Mouse (Mus musculus) neural tube, embryonic 13.5 days (tissue): ENCODE measurements at regions not wholly inside any gene's neighbourhood (a gene's known extent, or its start where the extent isn't known, plus 50 kb on each side); places are given as distances from the start of the nearest gene placed in this dataset.
A peak's percentile ranks its signal among the peaks of the same experiment; 100 is the strongest.

Experiments
- ATAC-seq: fragments of 200-750 bp; cut with Nextera tagmentation; 2 replicates; pipeline ENCODE4 v1.8.0; 2017; ENCODE audit warnings: low read depth, mild to moderate bottlenecking, moderate TSS enrichment, moderate library complexity
- H3K27ac ChIP-seq: fragments of 300-500 bp; sonication (generic); replicated peaks from 2 replicates; pipeline ENCODE4 v1.5.1; 2015; ENCODE audit warnings: moderate library complexity, mild to moderate bottlenecking, inconsistent platforms
- H3K27me3 ChIP-seq: fragments of 300-500 bp; sonication (generic); 2 replicates; pipeline ENCODE4 v1.6.1; 2015; ENCODE audit warnings: mild to moderate bottlenecking, inconsistent platforms
- H3K36me3 ChIP-seq: fragments of 300-500 bp; sonication (generic); 2 replicates; pipeline ENCODE4 v1.6.1; 2015; ENCODE audit warnings: mild to moderate bottlenecking, inconsistent platforms
- H3K4me1 ChIP-seq: fragments of 300-500 bp; sonication (generic); replicated peaks from 2 replicates; pipeline ENCODE4 v1.6.1; 2015; ENCODE audit warnings: inconsistent platforms
- H3K4me2 ChIP-seq: fragments of 300-500 bp; sonication (generic); 2 replicates; pipeline ENCODE4 v1.6.1; 2015; ENCODE audit warnings: inconsistent platforms, mild to moderate bottlenecking, moderate library complexity
- H3K4me3 ChIP-seq: fragments of 300-500 bp; sonication (generic); 2 replicates; pipeline ENCODE4 v1.5.1; 2015; ENCODE audit warnings: mild to moderate bottlenecking, inconsistent platforms
- H3K9ac ChIP-seq: fragments of 300-500 bp; sonication (generic); 2 replicates; pipeline ENCODE4 v1.6.1; 2015; ENCODE audit warnings: moderate library complexity, mild to moderate bottlenecking, inconsistent platforms
- H3K9me3 ChIP-seq: fragments of 300-500 bp; sonication (generic); 2 replicates; pipeline ENCODE4 v1.6.1; 2016; ENCODE audit warnings: inconsistent platforms
- WGBS: fragments of 180-500 bp; shearing (Covaris S2); methylation state at CpG from one replicate; pipeline ENCODE4 v1.1.7; 2015; 5-methylcytosine and 5-hydroxymethylcytosine counted together

DNA sequence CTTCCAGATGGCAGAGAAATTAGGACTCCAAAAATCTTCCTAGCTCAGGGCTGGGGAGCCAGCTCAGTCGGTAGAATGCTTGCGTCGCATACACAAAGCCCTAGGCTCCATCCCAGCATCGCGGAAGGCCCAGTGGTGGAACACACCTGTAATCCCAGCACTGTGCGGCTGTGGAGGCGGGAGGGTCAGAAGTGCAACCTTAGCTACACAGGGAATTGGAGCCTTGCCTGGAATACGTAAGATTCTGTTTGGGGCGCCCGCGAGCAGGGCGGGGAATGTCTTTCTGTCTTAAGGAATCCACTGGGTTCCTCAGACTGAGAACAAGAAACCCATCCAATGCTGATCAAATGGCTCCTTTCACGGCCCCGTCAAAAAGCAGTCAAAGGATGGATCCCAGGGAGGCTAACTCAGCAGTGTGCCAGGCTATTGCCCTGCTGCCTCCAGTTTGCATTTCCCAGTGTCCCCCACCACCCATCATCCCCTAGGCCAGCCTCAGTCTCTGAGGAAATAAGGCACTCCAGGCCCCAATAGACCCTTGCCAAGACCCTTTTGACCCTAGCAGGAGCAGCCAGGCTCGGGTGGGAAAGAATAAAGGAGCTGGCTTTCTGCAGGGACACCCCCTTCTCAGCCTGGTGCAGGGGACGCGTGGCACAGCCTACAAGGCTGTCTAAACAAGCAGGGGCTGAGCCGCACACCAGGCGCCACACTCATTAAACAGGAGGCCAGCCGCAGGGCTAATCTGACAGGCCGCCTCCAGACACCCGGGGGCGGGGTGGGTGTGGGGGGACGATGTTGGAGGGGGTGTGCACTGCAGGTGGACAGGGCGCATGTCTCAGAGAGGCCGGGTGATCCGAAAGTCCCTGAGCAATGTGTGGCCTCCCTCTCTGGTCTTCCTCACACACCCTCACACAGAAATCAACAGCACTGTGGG is 407.1 kb downstream of the H2al1j start:
- Histone ChIP-seq H3K9ac (no peak overlapping the region), H3K4me1 (peaks cover 15% of the 10 kb centered on the region), H3K27me3 (peaks cover 31% of the 10 kb centered on the region), H3K27ac (peak overlapping the region; percentile 68), H3K9me3 (no peaks in the 10 kb centered on the region), H3K4me2 (no peak overlapping the region), H3K36me3 (no peaks in the 10 kb centered on the region), H3K4me3 (no peak overlapping the region)
- peak; percentile 71; the same call in 1 of the 2 replicates for ATAC-seq
- 27% methylated on average over 27 of the region's 27 CpGs for WGBS

DNA sequence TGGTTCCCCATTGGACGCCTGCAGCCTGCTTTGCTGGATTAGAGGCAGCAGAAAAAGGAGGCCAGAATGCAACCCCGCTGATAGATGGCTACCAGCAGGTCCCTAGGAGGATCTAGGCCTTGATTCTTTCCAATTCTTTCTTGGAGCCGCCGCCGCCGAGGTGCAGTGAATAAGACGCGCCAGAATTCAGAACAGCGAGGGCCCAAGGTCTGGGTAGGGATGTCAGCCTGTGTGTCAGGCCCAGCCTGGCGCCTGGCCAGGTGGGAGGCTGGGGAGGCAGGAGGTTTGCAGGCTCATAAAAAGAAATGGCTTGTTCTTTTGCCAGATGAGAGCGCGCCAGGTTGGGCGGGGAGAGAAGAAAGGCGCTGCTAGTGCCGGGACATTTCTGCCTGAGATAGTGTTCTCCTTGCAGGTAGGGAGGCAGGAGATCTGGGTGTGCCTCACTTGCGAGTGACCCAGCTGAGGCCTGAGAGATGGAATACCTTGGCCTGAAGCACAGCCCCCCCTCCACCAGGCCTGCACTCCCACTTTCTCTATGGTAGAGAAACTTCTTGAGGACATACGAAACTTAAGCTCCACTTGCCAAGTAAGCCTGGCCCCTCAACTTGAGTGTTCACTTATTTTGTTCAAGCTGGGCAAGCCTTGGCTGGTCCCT is 408.0 kb downstream of the H2al1j start:
- Histone ChIP-seq H3K4me3 (no peak overlapping the region), H3K4me2 (no peak overlapping the region), H3K9me3 (no peaks in the 10 kb centered on the region), H3K27ac (peak overlapping the region; percentile 68), H3K27me3 (peaks cover 31% of the 10 kb centered on the region), H3K36me3 (no peaks in the 10 kb centered on the region), H3K4me1 (peaks cover 15% of the 10 kb centered on the region), H3K9ac (no peak overlapping the region)
- 31% methylated on average over 17 of the region's 17 CpGs for WGBS
- peak; percentile 73; the same call in 1 of the 2 replicates for ATAC-seq

DNA sequence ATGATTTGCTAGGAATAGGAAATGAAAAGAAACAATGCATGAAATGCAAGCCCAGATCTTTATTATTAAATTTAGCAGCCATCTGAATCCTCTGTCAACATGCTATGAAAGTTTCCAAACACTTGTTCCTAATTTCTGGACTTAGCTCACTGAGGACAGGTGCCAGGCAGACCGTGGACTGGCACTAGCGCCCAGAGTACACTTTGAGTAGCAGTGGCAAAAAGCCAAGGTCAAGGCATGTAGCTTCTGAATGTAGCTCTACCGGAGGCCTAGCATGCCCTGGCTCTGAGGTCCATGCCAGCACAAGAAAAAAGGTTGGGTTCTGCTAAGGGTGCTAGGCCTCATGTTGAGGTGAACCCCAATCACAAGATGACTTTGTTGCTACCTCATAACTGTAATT is 408.9 kb downstream of the H2al1j start:
- WGBS, result 83% methylated on average over 3 of the region's 3 CpGs
- Histone ChIP-seq H3K4me3 (no peak overlapping the region), H3K27ac (no peak overlapping the region), H3K4me1 (peaks cover 15% of the 10 kb centered on the region), H3K27me3 (peaks cover 31% of the 10 kb centered on the region), H3K4me2 (no peak overlapping the region), H3K36me3 (no peaks in the 10 kb centered on the region), H3K9me3 (no peaks in the 10 kb centered on the region), H3K9ac (no peak overlapping the region)
- ATAC-seq, result no peak

DNA sequence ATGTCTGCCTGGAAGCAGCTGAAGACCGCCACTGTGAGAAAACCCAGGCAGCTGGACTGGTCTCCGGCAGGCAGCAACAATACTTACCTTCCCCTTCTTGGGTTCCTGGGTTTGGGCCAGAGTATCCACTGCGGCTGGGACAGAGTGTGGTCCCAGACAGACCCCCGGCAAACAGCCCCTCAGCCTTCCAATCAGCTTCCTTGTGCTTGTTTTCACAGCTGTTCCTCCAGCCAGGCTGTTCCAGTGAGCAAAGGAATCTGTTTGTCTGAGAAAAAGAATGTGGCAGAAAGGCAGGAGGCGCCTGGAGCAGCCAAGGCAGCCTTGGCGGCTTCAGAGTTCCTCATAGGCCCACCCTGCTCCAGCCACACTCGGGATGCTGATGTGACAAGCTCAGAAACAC is 411.9 kb downstream of the H2al1j start:
- peaks cover 21% of the 10 kb centered on the region for H3K27me3 ChIP-seq
- peaks cover 11% of the 10 kb centered on the region for H3K4me1 ChIP-seq
- H3K36me3 ChIP-seq, result no peaks in the 10 kb centered on the region
- no peaks in the 10 kb centered on the region for H3K9me3 ChIP-seq
- H3K27ac ChIP-seq, result no peak overlapping the region; the same call in 1 of the 2 replicates
- no peak overlapping the region for H3K9ac ChIP-seq
- H3K4me2 ChIP-seq, result no peak overlapping the region
- no peak overlapping the region for H3K4me3 ChIP-seq
- no peak for ATAC-seq
- WGBS, result 64% methylated on average over 7 of the region's 7 CpGs

DNA sequence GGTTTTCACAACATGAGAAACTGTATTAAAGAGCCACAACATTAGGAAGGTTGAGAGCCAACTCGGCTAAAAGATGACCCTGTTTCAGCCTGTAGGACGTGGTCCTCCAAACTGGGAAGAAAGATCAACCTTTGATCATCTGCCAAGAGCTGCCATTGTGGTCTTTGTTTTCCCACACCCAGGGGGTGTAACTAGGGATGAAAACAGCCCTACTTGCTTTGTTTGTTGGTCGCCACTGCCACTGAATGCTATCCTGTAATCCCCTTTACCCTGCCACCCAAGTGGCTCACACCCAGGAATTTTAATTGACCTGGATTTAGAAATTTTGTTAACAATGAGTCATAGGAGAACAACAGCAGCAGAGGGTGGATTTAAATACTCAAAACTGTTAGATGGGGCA is 414.2 kb downstream of the Bcor start:
- Histone ChIP-seq H3K27ac (no peak overlapping the region), H3K4me3 (no peak overlapping the region), H3K9me3 (no peaks in the 10 kb centered on the region), H3K4me1 (no peaks in the 10 kb centered on the region), H3K27me3 (no peaks in the 10 kb centered on the region; the same call in 1 of the 2 replicates), H3K9ac (no peak overlapping the region), H3K4me2 (no peak overlapping the region), H3K36me3 (no peaks in the 10 kb centered on the region)
- WGBS, result 29% methylated on average over 3 of the region's 3 CpGs
- no peak for ATAC-seq

DNA sequence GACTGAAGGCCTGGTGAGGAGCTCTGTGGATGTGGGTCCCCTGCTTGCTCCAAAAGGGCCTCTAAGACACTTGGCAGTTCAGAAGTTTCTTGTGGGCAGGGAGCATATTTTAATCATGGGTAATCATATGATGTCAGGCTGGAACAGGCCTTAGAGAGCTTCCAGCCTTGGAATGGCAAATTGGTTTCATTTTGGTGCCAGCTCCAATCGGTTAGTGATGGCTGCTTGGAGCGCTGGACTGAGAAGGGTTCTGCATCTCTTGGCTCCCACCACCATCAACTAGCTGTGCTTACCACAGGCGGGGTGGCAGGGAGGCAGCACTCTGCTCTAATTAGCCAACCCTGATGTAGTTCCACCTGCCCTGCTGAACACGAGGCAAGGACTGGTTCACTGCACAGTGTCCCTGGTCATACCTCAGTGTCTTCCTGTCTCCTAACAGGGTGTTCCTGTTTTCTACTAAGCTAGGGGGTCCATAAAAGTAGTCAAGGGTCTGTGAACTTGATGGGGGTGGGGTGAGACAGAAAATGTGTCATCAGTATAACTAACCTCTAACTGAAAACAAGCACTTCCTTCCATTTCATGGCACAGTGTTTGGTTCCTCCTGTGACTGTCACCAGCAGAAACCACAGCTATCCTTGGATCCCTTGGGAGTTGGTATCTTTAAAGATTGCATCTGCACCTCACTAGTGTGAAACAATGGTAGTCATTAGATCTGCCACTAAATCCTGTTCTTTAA is 412.6 kb downstream of the Bcor start:
- Histone ChIP-seq H3K4me2 (no peak overlapping the region), H3K4me1 (no peaks in the 10 kb centered on the region), H3K27ac (no peak overlapping the region), H3K4me3 (no peak overlapping the region), H3K27me3 (no peaks in the 10 kb centered on the region; the same call in 1 of the 2 replicates), H3K9me3 (no peaks in the 10 kb centered on the region), H3K9ac (no peak overlapping the region), H3K36me3 (no peaks in the 10 kb centered on the region)
- ATAC-seq, result no peak
- WGBS, result 82% methylated on average over 4 of the region's 4 CpGs

DNA sequence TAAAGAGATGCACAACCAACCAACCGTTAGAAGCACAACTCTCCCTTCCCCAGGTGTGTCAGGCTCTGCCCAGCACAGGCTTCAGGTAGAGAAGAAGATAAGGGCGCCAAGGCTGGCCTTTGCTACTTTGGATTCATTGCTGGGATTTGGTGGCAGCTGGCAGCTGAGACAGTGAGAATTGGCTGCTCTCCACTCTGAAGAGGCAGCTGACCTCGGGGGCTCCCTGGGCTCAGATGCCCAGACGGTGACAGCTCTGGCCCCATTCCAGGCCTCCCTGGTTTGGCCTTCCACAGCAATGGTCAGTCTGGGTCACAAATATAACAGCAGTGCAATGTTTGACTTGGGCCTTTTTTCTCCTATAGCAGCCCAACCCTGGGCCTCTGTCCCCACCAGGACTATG is 411.9 kb downstream of the Bcor start:
- ATAC-seq, result no peak
- Histone ChIP-seq H3K27ac (no peak overlapping the region), H3K4me3 (no peak overlapping the region), H3K36me3 (no peaks in the 10 kb centered on the region), H3K9me3 (no peaks in the 10 kb centered on the region), H3K4me2 (no peak overlapping the region), H3K4me1 (peaks cover 2% of the 10 kb centered on the region; the same call in 1 of the 2 replicates), H3K27me3 (no peaks in the 10 kb centered on the region; the same call in 1 of the 2 replicates), H3K9ac (no peak overlapping the region)
- 58% methylated on average over 4 of the region's 4 CpGs for WGBS

DNA sequence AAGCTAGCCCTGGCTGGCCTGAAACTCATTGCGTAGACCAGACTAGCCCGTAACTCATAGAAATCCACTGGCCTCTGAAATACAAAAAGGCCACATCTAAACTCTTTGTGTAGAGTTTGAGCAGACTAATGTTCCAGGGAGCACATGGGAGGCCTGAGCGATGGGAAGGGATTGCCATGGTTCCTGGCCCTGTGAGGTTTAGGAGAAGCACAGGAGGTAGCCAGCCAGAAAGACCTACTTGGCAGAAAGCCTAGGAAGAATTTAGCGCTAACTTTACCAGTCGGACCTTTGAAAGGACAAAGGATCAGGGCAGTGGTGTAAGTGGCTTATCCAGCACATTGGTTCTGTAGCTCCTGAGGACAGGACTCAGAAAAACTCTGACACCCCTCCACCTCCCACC is 407.6 kb downstream of the Bcor start:
- 58% methylated on average over 5 of the region's 5 CpGs for WGBS
- no peaks in the 10 kb centered on the region for H3K36me3 ChIP-seq
- 0 out of 2 replicates have a peak overlapping the region, but pooled peaks have one; percentile 49 for H3K27ac ChIP-seq

DNA sequence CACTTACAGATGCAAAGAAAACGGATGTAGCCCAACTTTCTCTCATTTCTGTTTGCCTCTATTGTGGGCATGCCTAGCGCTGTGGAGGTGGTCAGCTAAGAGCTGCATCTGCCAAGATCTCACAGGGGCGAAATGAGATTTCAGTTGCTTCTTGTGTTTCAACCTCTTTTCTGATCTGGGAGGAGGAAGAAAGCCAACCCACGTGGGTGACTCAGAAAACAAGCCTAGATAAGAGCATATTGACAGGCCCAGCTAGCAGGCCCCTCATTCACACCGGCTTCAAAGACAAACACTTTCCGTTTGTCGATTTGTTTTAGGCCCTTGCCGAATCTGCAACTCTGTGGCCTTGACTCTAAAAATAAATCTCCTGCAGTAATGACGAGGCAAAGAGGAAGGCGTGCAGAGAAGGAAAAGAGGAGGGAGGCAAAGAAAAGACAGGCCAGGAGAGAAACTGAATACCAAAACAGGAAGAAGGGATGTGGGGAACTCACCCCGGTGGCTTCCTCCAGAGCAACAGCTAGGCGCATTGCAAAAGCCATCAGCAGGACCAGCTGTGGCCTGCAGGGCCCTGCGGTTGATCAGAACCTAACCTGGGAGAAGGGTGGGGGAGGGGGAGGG is 407.1 kb downstream of the Bcor start:
- H3K27ac ChIP-seq, result 0 out of 2 replicates have a peak overlapping the region, but pooled peaks have one; percentile 49
- no peak for ATAC-seq
- WGBS, result 31% methylated on average over 13 of the region's 13 CpGs

More for the DNA sequence above, 407.6 kb downstream of the Bcor start:
- H3K4me2 ChIP-seq, result no peak overlapping the region
- no peaks in the 10 kb centered on the region; the same call in 1 of the 2 replicates for H3K27me3 ChIP-seq
- no peak overlapping the region for H3K9ac ChIP-seq
- ATAC-seq, result peak; percentile 72
- no peak overlapping the region for H3K4me3 ChIP-seq
- H3K4me1 ChIP-seq, result peaks cover 4% of the 10 kb centered on the region; the same call in 1 of the 2 replicates
- no peaks in the 10 kb centered on the region for H3K9me3 ChIP-seq

DNA sequence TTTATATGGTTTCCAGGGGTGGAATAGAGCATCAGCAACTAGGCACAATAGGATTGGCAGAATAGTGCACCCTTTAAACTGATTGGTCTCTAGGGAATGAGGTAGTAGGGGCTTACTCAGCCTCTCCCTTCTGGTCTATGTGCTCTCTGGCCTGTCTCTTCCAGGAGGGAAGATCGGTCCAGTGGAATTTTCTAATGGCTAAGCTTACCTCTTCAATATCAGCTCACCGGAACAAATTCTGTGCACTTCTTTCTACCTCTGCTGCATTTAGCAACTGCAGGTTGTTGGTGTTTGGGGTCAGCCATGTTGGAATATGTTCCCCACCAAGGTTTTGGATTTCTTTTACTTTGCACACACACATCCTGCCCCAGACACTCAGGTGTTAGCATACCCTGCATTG is 405.1 kb downstream of the Bcor start:
- ATAC-seq, result no peak
- H3K27ac ChIP-seq, result no peak overlapping the region
- H3K4me3 ChIP-seq, result no peak overlapping the region
- 94% methylated on average over 2 of the region's 2 CpGs for WGBS
- no peaks in the 10 kb centered on the region for H3K9me3 ChIP-seq
- H3K9ac ChIP-seq, result no peak overlapping the region
- no peaks in the 10 kb centered on the region for H3K36me3 ChIP-seq
- H3K4me1 ChIP-seq, result peaks cover 4% of the 10 kb centered on the region; the same call in 1 of the 2 replicates
- no peaks in the 10 kb centered on the region for H3K27me3 ChIP-seq
- no peak overlapping the region for H3K4me2 ChIP-seq

More for the DNA sequence above, 407.1 kb downstream of the Bcor start:
- Histone ChIP-seq H3K4me3 (no peak overlapping the region), H3K9ac (no peak overlapping the region), H3K36me3 (no peaks in the 10 kb centered on the region), H3K4me2 (no peak overlapping the region), H3K4me1 (peaks cover 4% of the 10 kb centered on the region; the same call in 1 of the 2 replicates), H3K27me3 (no peaks in the 10 kb centered on the region; the same call in 1 of the 2 replicates), H3K9me3 (no peaks in the 10 kb centered on the region)

DNA sequence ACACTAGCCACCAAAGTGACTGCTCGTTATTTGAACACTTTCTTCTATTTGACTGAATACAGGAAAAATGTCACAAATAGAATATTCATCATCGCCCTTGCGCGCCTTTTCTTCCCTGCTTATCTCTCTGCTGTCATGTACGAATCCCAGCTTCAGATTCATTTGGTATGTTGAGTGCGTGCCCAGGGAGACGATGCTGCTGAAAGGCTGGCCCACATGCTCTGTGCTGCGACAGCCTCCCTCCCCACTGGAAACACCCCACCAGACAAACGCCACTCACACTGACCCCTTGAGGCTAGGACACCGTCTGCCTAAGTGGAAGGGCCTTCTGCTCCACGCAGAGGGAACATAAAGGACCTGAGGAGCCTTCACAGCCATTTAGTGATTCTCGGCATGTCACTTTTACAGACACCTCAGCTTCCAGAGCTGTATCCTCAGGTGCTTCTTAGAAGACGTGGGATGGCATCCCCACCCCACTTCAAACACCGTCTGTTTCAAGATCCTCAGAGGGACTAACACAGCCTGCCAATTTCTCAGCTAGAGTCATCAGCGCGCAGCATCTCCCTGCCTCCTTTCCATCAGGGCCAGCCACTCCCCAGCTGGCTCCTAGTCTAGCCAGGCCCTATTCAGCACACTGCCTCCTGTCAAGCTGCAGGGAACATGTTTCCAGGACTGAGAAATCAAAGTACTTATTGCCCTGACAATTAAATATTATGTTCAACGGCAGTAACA is 396.6 kb downstream of the Bcor start:
- H3K4me1 ChIP-seq, result no peaks in the 10 kb centered on the region
- no peak overlapping the region for H3K4me2 ChIP-seq
- H3K36me3 ChIP-seq, result no peaks in the 10 kb centered on the region
- WGBS, result 69% methylated on average over 17 of the region's 17 CpGs
- ATAC-seq, result no peak
- H3K4me3 ChIP-seq, result no peak overlapping the region
- H3K27ac ChIP-seq, result no peak overlapping the region
- no peak overlapping the region for H3K9ac ChIP-seq
- no peaks in the 10 kb centered on the region for H3K9me3 ChIP-seq
- H3K27me3 ChIP-seq, result no peaks in the 10 kb centered on the region; the same call in 1 of the 2 replicates
